In the genomic region with DNA sequence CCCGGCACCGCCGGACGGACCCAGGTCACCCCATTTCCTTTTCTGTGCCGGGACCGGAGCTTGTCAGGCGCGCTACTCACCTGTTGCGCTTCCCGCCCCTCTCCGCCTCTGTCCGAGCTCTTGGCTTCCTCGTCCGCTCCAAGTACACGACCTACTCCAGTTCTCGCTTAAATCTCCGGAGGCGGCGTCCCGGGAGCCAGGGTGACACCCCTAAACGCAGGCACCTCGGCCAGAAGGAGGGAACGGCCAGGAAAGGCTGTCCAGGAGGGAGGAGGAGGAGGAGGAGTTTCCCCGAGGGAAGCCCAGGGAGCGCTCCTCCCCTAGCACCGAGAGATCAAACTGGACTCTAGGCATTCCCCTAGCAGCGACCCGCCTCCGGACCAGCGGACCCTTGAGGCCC, we compare ENCODE assay signal across 8 mouse cellular contexts. TPM values are rescaled to one million over a fixed set of nuclear protein-coding genes. Genes with fewer than 3 reads are reported as not detected.
DNase-seq lines count a peak whose midpoint lies in the region; ATAC-seq and TF ChIP-seq lines count a peak whose summit lies in the region.

A gene (minus strand): TSS at position 257 of the 400 bp plus-strand sequence.

- H3K9me3 ChIP-seq in embryonic facial prominence, embryonic 11.5 days (replicated peaks; ENCODE audit: control insufficient read depth, low read length): no peaks in the 10 kb centered on the region
- no peaks in the 10 kb centered on the region for H3K9me3 ChIP-seq in hindbrain, embryonic 16.5 days (ENCODE audit: control insufficient read depth, low read length)
- H3K9me3 ChIP-seq in neural tube, embryonic 13.5 days: no peaks in the 10 kb centered on the region

- peak; percentile 44; the same call in 1 of the 2 replicates for TF ChIP-seq POLR2A in liver, adult 2 months (IDR thresholded peaks at IDR 0.05; ENCODE audit: extremely low read depth, insufficient read depth, low read length)

- peak; percentile 18 for DNase-seq in adrenal gland, adult 8-10 months
- DNase-seq in embryonic facial prominence, embryonic 11.5 days (ENCODE audit: low spot score): no peak
- DNase-seq in liver, adult 2 months (ENCODE audit: extremely low read depth, low read depth, low spot score): peak; percentile 87
- no peak for DNase-seq in MN1 (ENCODE audit: low spot score)

- H3K9ac ChIP-seq in embryonic facial prominence, embryonic 11.5 days (replicated peaks; ENCODE audit: low read length): no peak within 1 kb of the TSS; the same call in 1 of the 2 replicates
- peak within 1 kb of the TSS; percentile 44 for H3K9ac ChIP-seq in hindbrain, embryonic 16.5 days (ENCODE audit: low read depth, low read length)
- H3K9ac ChIP-seq in liver, adult 2 months (ENCODE audit: low read depth, low read length): peak within 1 kb of the TSS; percentile 44
- H3K9ac ChIP-seq in neural tube, embryonic 13.5 days: no peak within 1 kb of the TSS

- TF ChIP-seq CTCF in liver, adult 2 months (IDR thresholded peaks at IDR 0.05; ENCODE audit: low read depth, low read length): no peak

- H3K4me3 ChIP-seq in embryonic facial prominence, embryonic 11.5 days (ENCODE audit: low read depth, low read length): peak within 1 kb of the TSS; percentile 26
- H3K4me3 ChIP-seq in hindbrain, embryonic 16.5 days (ENCODE audit: low read length): peak within 1 kb of the TSS; percentile 40
- H3K4me3 ChIP-seq in liver, adult 2 months (ENCODE audit: insufficient read depth, low read depth, low read length): peak within 1 kb of the TSS; percentile 64
- H3K4me3 ChIP-seq in neural tube, embryonic 13.5 days: peak within 1 kb of the TSS; percentile 33

- H3K27me3 ChIP-seq in embryonic facial prominence, embryonic 11.5 days (ENCODE audit: control insufficient read depth, insufficient read depth, low read length): peaks cover 21% of the 10 kb centered on the region
- H3K27me3 ChIP-seq in hindbrain, embryonic 16.5 days (replicated peaks; ENCODE audit: control insufficient read depth, insufficient read depth, low read length): peaks cover 28% of the 10 kb centered on the region
- no peaks in the 10 kb centered on the region for H3K27me3 ChIP-seq in liver, adult 2 months (ENCODE audit: control insufficient read depth, insufficient read depth, low read length)
- peaks cover 60% of the 10 kb centered on the region for H3K27me3 ChIP-seq in neural tube, embryonic 13.5 days

- H3K27ac ChIP-seq in embryonic facial prominence, embryonic 11.5 days (replicated peaks; ENCODE audit: low read depth, low read length): no peak within 1 kb of the TSS
- no peak within 1 kb of the TSS for H3K27ac ChIP-seq in hindbrain, embryonic 16.5 days (ENCODE audit: low read depth, low read length)
- no peak within 1 kb of the TSS for H3K27ac ChIP-seq in liver, adult 2 months (replicated peaks; ENCODE audit: insufficient read depth, low read depth, low read length)
- H3K27ac ChIP-seq in neural tube, embryonic 13.5 days (replicated peaks): no peak within 1 kb of the TSS

- H3K36me3 ChIP-seq in embryonic facial prominence, embryonic 11.5 days (replicated peaks; ENCODE audit: control insufficient read depth, insufficient read depth, low read depth, low read length): no peaks in the 10 kb centered on the region
- H3K36me3 ChIP-seq in hindbrain, embryonic 16.5 days (ENCODE audit: control insufficient read depth, insufficient read depth, low read length): no peaks in the 10 kb centered on the region
- H3K36me3 ChIP-seq in liver, adult 2 months (ENCODE audit: control insufficient read depth, insufficient read depth, low read length): no peaks in the 10 kb centered on the region
- H3K36me3 ChIP-seq in neural tube, embryonic 13.5 days: no peaks in the 10 kb centered on the region

- H3K4me2 ChIP-seq in embryonic facial prominence, embryonic 11.5 days (ENCODE audit: low read depth, low read length): peak within 1 kb of the TSS; percentile 50
- peak within 1 kb of the TSS; percentile 73 for H3K4me2 ChIP-seq in hindbrain, embryonic 16.5 days (ENCODE audit: low read length)
- H3K4me2 ChIP-seq in neural tube, embryonic 13.5 days: peak within 1 kb of the TSS; percentile 59

- no peaks in the 10 kb centered on the region for H3K4me1 ChIP-seq in embryonic facial prominence, embryonic 11.5 days (ENCODE audit: control insufficient read depth, insufficient read depth, low read length)
- H3K4me1 ChIP-seq in hindbrain, embryonic 16.5 days (ENCODE audit: control insufficient read depth, insufficient read depth, low read depth, low read length): peaks cover 11% of the 10 kb centered on the region
- peaks cover 4% of the 10 kb centered on the region; the same call in 1 of the 2 replicates for H3K4me1 ChIP-seq in liver, adult 2 months (ENCODE audit: control insufficient read depth, insufficient read depth, low read length)
- peaks cover 14% of the 10 kb centered on the region for H3K4me1 ChIP-seq in neural tube, embryonic 13.5 days (replicated peaks)

- WGBS in embryonic facial prominence, embryonic 11.5 days: under 1% methylated on average over 30 of the region's 30 CpGs
- WGBS in hindbrain, embryonic 16.5 days: 2% methylated on average over 26 of the region's 30 CpGs
- WGBS in liver, adult 2 months: under 1% methylated on average over 30 of the region's 30 CpGs
- 0% methylated on average over 30 of the region's 30 CpGs for WGBS in neural tube, embryonic 13.5 days

- no peaks in the 10 kb centered on the region for H3K79me2 ChIP-seq in liver, adult 2 months (ENCODE audit: control insufficient read depth, insufficient read depth, low read length)

- no peak for ATAC-seq in embryonic facial prominence, embryonic 11.5 days (replicated peaks; ENCODE audit: insufficient number of reproducible peaks, low FRiP score, low TSS enrichment, low read depth)
- ATAC-seq in hindbrain, embryonic 16.5 days: no peak
- ATAC-seq in neural tube, embryonic 13.5 days (ENCODE audit: low read depth): no peak; the same call in 1 of the 2 replicates
- no peak for ATAC-seq in activated CD4-positive, CD25-positive, alpha-beta regulatory T cell, adult 4 months
- ATAC-seq in megakaryocyte, adult 5-6 weeks (ENCODE audit: poor library complexity, severe bottlenecking): no peak

RNA-seq across cellular contexts. Expression of the gene that starts here (rescaled TPM):
- total RNA-seq in adrenal gland, adult 8-10 months (2022): under 1 TPM in 2 of 4 experiments, not detected in 2; 0.07 to 0.09 TPM
- polyA plus RNA-seq in embryonic facial prominence, embryonic 11.5 days (2014; fragmentation: Nextera tagmentation; extraction: Ambion mirVana): 0.41 and 1.6 TPM in 2 replicates
- polyA plus RNA-seq in hindbrain, embryonic 16.5 days (2015; fragmentation: Nextera tagmentation; extraction: Ambion mirVana): 0.11 and 0.27 TPM in 2 replicates
- 2.8 and 4.1 TPM in 2 replicates for total RNA-seq in liver, adult 2 months (2014; rRNA removed)
- polyA plus RNA-seq in liver, adult 2 months (2012; rRNA removed): 5.7 and 7.6 TPM in 2 replicates
- 0.66 TPM in 1 of 2 replicates, not detected in the other for polyA plus RNA-seq in neural tube, embryonic 13.5 days (2015; fragmentation: Nextera tagmentation; extraction: Ambion mirVana)
- under 1 TPM in 1 of 2 experiments, not detected in 1; 0.05 TPM for polyA plus RNA-seq in activated CD4-positive, CD25-positive, alpha-beta regulatory T cell, adult 4 months (2017; shearing (Covaris generic))
- not detected in 2 replicates for total RNA-seq in megakaryocyte, adult 5-6 weeks (2015)
- total RNA-seq in megakaryocyte, adult 5-6 weeks (2017): not detected in 2 replicates

Comparison
In these comparisons a context has a peak if more than half of its experiments do, and no peak if none do; other contexts are left out.
1. Peak in DNase-seq in adrenal gland, adult 8-10 months; RNA of the gene not detected or under 1 TPM.
2. H3K9ac ChIP-seq: peak in hindbrain, embryonic 16.5 days (single experiment) and liver, adult 2 months (single experiment); none in embryonic facial prominence, embryonic 11.5 days (single experiment) and neural tube, embryonic 13.5 days (single experiment).
3. Peak in every context shown above with its lines, with median percentiles within 50 percentile points of each other: H3K4me2 ChIP-seq and H3K4me3 ChIP-seq.